Mouse (Mus musculus) midbrain, embryonic 16.5 days (tissue): ENCODE data around the gene Gm20716. TPM values are rescaled to one million over a fixed set of nuclear protein-coding genes. Genes with fewer than 3 reads are reported as not detected.
"Not testable (repeated sequence)": the region's sequence is repeated elsewhere in the genome, so short reads cannot be mapped to it uniquely, and the experiment has no call there.

Source experiments
- ATAC-seq: fragments of 200-750 bp; cut with Nextera tagmentation; 2 replicates; pipeline ENCODE4 v1.8.0; 2017; ENCODE audit warnings: moderate TSS enrichment
- H3K27ac ChIP-seq: fragments of 300-500 bp; sonication (generic); 2 replicates; pipeline ENCODE4 v1.5.1; 2014; ENCODE audit warnings: mild to moderate bottlenecking, low read length, mixed read lengths
- H3K27me3 ChIP-seq: fragments of 300-500 bp; sonication (generic); 2 replicates; pipeline ENCODE4 v1.6.1; 2014; ENCODE audit warnings: low read depth, low read length, mixed read lengths; ENCODE audit not compliant: control insufficient read depth, insufficient read depth
- H3K36me3 ChIP-seq: fragments of 300-500 bp; sonication (generic); 2 replicates; pipeline ENCODE4 v1.6.1; 2014; ENCODE audit warnings: mild to moderate bottlenecking, low read length, moderate library complexity, mixed read lengths; ENCODE audit not compliant: control insufficient read depth, insufficient read depth
- H3K4me1 ChIP-seq: fragments of 300-500 bp; sonication (generic); 2 replicates; pipeline ENCODE4 v1.6.1; 2014; ENCODE audit warnings: mild to moderate bottlenecking, low read length, mixed read lengths; ENCODE audit not compliant: control insufficient read depth, insufficient read depth
- H3K4me2 ChIP-seq: fragments of 300-500 bp; sonication (generic); 2 replicates; pipeline ENCODE4 v1.6.1; 2014; ENCODE audit warnings: mild to moderate bottlenecking, low read length, mixed read lengths
- H3K4me3 ChIP-seq: fragments of 300-500 bp; sonication (generic); 2 replicates; pipeline ENCODE4 v1.5.1; 2014; ENCODE audit warnings: low read depth, mild to moderate bottlenecking, low read length, moderate library complexity, mixed read lengths
- H3K9ac ChIP-seq: fragments of 300-500 bp; sonication (generic); 2 replicates; pipeline ENCODE4 v1.6.1; 2014; ENCODE audit warnings: low read depth, low read length, mixed read lengths
- H3K9me3 ChIP-seq: fragments of 300-500 bp; sonication (generic); replicated peaks from 2 replicates; pipeline ENCODE4 v1.6.1; 2014; ENCODE audit warnings: mild to moderate bottlenecking, low read length, mixed read lengths; ENCODE audit not compliant: control insufficient read depth, poor library complexity, severe bottlenecking
- WGBS: fragments of 180-500 bp; shearing (Covaris S2); extraction: QIAGEN DNeasy Blood & Tissue Kit; methylation state at CpG from one replicate; pipeline ENCODE4 v1.1.7; 2014; 5-methylcytosine and 5-hydroxymethylcytosine counted together
- polyA plus RNA-seq: library from polyadenylated mRNA; unstranded; fragments of >200 nt; fragmentation: Nextera tagmentation; extraction: Ambion mirVana; gene quantifications from 2 replicates; pipeline ENCODE4 v1.2.1, GENCODE M21; 2015

Gm20716 gene
- polyA plus RNA-seq, 1 experiment from 2014 or later: 18.2 TPM

DNA sequence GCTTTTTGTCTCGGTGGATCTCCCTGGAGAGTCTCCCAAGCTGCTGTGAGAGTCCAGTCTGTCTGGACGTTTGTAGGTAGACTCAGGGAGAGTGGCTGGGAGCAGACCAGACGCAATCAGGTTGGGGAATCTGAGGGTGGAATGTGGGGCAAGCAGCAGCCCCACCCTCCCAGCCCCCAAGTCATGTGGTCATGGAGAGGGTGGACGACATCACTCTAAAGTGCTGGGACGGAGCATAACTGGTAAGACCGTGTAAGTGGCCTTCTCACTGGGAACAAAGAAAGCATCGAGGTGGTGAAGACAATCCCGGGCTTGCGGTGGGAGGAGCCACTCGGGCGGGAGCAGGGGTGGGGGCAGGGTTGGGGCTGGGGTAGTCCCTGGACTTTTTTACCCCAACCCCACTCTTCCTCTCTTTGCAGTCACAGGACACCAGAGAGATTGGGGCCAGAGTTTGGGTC, 68.6 kb downstream of the Gm20716 start:
- Histone ChIP-seq H3K4me2 (peak overlapping the region; percentile 33), H3K4me3 (no peak overlapping the region; the same call in 1 of the 2 replicates), H3K4me1 (peaks cover 12% of the 10 kb centered on the region; the same call in 1 of the 2 replicates), H3K9me3 (no peaks in the 10 kb centered on the region), H3K9ac (peak overlapping the region; percentile 40; the same call in 1 of the 2 replicates), H3K27ac (no peak overlapping the region), H3K36me3 (no peaks in the 10 kb centered on the region), H3K27me3 (no peaks in the 10 kb centered on the region)
- 4% methylated on average over 11 of the region's 11 CpGs for WGBS
- no peak for ATAC-seq

DNA sequence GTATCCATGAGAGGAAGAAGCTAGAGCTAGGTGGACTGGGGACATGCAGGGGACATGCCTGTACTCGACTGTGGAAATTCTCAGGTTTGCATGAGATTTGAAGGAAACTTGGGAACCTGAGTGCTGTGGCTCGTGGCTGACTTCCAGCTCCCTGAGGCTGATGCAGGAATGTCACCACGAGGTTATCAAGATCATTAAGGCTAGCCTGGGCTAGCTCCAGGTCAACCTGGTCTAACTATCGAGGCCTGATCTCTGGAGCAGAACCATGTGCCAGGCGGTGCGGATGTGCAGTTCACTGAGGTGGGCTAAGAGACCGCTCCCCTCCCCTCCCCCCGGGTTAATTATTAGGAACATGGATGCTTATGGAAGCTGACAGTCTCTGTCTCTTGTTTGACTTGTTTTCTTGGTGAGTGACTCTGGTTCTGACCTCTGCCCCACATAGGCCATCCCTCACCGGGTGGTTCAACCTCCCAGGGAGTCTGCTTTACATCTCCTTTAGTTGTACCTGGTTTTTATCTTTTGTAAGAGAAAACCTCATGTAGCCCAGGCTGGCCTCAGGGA, 69.7 kb downstream of the Gm20716 start:
- Histone ChIP-seq H3K4me2 (no peak overlapping the region), H3K9me3 (no peaks in the 10 kb centered on the region), H3K4me1 (peaks cover 12% of the 10 kb centered on the region; the same call in 1 of the 2 replicates), H3K4me3 (no peak overlapping the region), H3K9ac (no peak overlapping the region), H3K27ac (no peak overlapping the region), H3K27me3 (no peaks in the 10 kb centered on the region), H3K36me3 (no peaks in the 10 kb centered on the region)
- no peak for ATAC-seq
- WGBS: 85% methylated on average over 9 of the region's 9 CpGs

DNA sequence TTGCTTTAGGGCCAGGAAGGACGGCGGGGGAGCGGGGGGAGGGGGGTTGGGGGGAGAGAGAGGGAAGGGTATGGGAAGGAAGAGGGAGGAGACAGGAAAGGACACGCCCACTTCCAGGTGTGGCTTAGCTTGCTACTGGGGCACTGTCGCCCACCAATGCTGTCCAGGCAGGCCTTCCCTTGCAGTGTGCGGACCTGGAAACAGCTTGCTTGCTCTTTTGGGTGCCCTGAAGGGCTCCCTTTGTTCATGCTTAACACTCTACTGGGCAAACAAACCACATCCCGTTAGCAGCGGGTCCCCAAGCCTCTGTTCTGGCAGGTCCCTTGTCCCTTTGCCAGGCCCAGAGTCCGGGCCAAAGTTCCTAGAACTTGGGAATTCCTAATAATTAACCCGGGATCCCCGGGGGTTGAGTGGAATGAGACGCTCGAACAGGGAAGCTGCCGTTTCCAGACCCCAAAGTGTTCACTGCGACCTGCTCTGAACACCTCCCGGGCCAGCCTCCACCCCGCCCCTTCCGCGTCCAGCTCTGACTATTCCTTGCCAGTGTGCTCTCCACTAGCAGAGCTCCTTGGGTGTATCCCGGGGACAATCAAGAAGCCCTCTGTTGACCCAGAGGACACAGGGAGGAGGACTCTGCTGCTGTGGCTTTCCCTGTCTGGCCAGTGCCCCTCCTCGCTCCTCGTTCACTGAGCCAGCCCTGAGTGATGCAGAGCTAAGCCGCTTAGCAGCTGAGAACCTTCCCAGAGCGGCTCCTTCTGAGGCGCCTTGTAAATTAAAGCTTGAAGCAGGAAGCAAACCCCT, 71.1 kb downstream of the Gm20716 start:
- H3K4me3 ChIP-seq: peak overlapping the region; percentile 5; the same call in 1 of the 2 replicates
- H3K4me2 ChIP-seq: peak overlapping the region; percentile 41
- WGBS: 1% methylated on average over 22 of the region's 25 CpGs
- H3K9me3 ChIP-seq: no peaks in the 10 kb centered on the region
- no peaks in the 10 kb centered on the region for H3K36me3 ChIP-seq
- peaks cover 16% of the 10 kb centered on the region for H3K4me1 ChIP-seq
- H3K9ac ChIP-seq: peak overlapping the region; percentile 32; the same call in 1 of the 2 replicates
- no peak overlapping the region for H3K27ac ChIP-seq
- no peaks in the 10 kb centered on the region for H3K27me3 ChIP-seq
- ATAC-seq: no peak

DNA sequence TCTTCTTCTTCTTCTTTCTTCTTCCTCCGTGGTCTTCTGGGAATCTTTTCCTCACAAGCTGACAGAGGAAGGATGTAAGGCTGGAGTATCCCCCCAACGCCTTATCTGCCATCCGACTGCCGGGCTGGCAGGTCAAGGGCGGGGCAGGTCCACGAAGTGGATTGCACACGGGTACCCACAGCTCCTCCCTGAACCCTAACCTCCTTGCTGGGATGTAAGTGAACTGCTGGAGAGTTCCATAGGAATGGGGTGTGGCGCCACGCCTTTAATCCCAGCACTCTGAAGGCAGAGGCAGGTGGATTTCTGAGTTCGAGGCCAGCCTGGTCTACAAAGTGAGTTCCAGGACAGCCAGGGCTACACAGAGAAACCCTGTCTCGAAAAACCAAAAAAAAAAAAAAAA, 72.2 kb downstream of the Gm20716 start:
- 56% methylated on average over 9 of the region's 11 CpGs for WGBS

DNA sequence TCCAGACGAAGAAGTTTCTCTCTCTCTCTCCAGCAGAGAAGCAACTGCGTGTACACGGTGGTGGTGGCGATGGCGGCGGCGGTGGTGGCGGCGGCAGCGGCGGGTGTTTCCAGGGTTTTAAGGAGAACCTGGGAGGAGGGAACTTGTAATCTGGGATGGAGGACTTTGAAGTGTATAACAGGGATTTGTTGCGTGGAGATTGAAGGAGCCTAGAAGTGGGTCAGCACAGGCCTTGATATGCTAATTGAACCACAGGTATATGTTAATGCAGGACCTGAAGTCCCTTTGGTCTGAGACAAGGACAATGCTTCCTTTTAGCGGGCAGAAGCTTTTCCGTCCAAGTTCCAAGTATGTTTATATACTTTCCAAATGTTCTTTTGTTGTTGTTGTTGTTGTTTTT, 73.8 kb downstream of the Gm20716 start:
- H3K4me3 ChIP-seq: no peak overlapping the region
- H3K27ac ChIP-seq: no peak overlapping the region
- WGBS: 22% methylated on average over 14 of the region's 14 CpGs
- H3K27me3 ChIP-seq: no peaks in the 10 kb centered on the region
- no peaks in the 10 kb centered on the region for H3K36me3 ChIP-seq
- H3K9me3 ChIP-seq: no peaks in the 10 kb centered on the region
- H3K4me1 ChIP-seq: peaks cover 10% of the 10 kb centered on the region
- no peak for ATAC-seq
- H3K9ac ChIP-seq: no peak overlapping the region
- no peak overlapping the region for H3K4me2 ChIP-seq

More for the DNA sequence above, 72.2 kb downstream of the Gm20716 start:
- not testable (repeated sequence) for H3K9me3 ChIP-seq, H3K36me3 ChIP-seq, H3K4me2 ChIP-seq, ATAC-seq, H3K9ac ChIP-seq, H3K27me3 ChIP-seq, H3K27ac ChIP-seq, H3K4me3 ChIP-seq
- peaks cover 16% of the 10 kb centered on the region for H3K4me1 ChIP-seq

GRCm38 (mm10) chr2:168155666-168156065, 74.5 kb downstream of the Gm20716 start:
- Histone ChIP-seq H3K36me3 (no peaks in the 10 kb centered on the region), H3K4me2 (no peak overlapping the region), H3K4me3 (no peak overlapping the region), H3K9ac (no peak overlapping the region), H3K27ac (no peak overlapping the region), H3K27me3 (no peaks in the 10 kb centered on the region), H3K9me3 (no peaks in the 10 kb centered on the region), H3K4me1 (peaks cover 10% of the 10 kb centered on the region)
- ATAC-seq: no peak
- 88% methylated on average over 7 of the region's 7 CpGs for WGBS

- peaks cover 9% of the 10 kb centered on the region for H3K4me1 ChIP-seq
- peak; percentile 84 for ATAC-seq
- H3K4me3 ChIP-seq: no peak overlapping the region
- peak overlapping the region; percentile 65 for H3K27ac ChIP-seq
- H3K4me2 ChIP-seq: peak overlapping the region; percentile 25; the same call in 1 of the 2 replicates
- no peaks in the 10 kb centered on the region for H3K27me3 ChIP-seq
- H3K9me3 ChIP-seq: no peaks in the 10 kb centered on the region
- H3K36me3 ChIP-seq: no peaks in the 10 kb centered on the region
- WGBS: 23% methylated on average over 14 of the region's 14 CpGs
- no peak overlapping the region for H3K9ac ChIP-seq
Measured at GRCm38 (mm10) chr2:168154090-168154881, 75.9 kb downstream of the Gm20716 start.

GRCm38 (mm10) chr2:168149241-168149640, 80.9 kb downstream of the Gm20716 start:
- 93% methylated on average over 8 of the region's 8 CpGs for WGBS

More at GRCm38 (mm10) chr2:168149241-168149640, 80.9 kb downstream of the Gm20716 start:
- H3K4me3 ChIP-seq: no peak overlapping the region
- H3K4me2 ChIP-seq: no peak overlapping the region
- no peaks in the 10 kb centered on the region for H3K27me3 ChIP-seq
- no peak overlapping the region for H3K27ac ChIP-seq
- peaks cover under 1% of the 10 kb centered on the region for H3K4me1 ChIP-seq
- H3K9ac ChIP-seq: no peak overlapping the region
- H3K36me3 ChIP-seq: no peaks in the 10 kb centered on the region
- no peaks in the 10 kb centered on the region for H3K9me3 ChIP-seq
- ATAC-seq: no peak
